Mouse (Mus musculus): Measurements from ENCODE around the gene Rasef. TPM values are rescaled to one million over a fixed set of nuclear protein-coding genes. Genes with fewer than 3 reads are reported as not detected.

Gene Rasef
- polyA plus RNA-seq (2017; shearing (Covaris generic)): not detected

DNA sequence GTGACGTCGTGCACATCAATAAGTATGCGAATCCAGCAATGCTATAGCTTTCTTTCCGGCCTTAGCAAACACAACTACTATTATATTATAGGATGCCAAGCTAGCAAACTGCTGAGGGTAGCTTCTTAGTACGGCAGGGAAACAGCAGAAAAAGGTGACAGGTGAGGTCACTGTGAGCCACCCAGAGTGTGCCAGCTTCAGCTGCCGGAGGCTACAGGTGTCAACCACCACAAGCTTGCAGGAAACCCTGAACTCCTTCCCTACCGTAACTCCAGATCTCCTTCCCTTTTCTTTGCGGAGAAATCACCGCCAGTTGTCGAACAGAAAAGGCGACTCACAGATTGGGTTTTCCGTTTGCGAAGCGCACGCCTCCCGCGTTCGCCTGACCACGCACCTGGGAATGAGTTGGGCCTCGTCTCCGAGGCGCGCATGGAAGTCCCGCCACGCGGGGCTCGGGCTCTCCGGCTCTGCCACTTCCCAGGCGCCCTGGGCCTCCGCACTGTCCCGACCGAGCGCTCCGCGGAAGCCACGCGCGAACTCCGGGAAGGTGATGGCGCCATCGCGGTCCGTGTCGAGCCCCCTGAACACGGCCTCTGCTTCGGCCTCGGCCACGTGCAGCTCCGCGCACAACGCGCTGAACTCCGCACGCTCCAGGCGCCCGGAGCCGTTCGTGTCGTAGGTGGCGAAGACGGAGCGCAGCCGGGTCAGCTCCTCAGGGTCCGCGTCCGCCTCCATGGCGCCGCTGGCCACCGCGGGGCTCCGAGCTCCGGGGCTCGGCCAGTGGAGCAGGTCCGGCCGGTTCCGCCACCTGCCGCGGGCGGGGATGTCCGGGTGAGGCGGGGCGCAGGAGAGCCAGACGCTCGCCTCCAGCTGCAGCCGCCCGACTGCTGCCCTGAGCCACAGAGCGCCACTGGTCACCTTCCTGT is at the start of gene Rasef:
Gene Rasef, minus strand, starts transcription at position 735 of the 926 bp plus-strand sequence.

DNA sequence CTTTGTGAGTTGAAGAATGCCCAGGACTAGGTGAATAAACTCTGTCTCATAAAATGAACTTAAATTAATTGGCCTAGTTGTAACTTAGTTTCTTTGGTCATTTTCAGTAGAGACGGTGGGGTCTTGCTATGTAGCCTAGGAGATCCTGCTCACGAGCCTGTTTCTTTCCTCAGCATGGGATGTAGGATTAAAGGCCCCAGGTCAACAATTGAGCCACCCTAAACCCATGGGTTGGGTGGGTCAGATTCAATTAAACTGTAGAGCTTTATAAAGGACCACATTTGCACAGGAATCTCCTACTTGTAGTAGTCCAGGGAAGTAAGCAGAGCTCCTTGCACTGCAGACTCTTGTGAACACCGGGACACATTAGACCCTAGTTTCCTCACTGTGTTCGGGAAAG is 107.6 kb downstream of the Rasef start, which contains the start of gene Gm428:
Gene Gm428, plus strand, starts transcription at position 301 of the 400 bp plus-strand sequence.

DNA sequence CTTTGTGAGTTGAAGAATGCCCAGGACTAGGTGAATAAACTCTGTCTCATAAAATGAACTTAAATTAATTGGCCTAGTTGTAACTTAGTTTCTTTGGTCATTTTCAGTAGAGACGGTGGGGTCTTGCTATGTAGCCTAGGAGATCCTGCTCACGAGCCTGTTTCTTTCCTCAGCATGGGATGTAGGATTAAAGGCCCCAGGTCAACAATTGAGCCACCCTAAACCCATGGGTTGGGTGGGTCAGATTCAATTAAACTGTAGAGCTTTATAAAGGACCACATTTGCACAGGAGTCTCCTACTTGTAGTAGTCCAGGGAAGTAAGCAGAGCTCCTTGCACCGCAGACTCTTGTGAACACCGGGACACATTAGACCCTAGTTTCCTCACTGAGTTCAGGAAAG is 122.7 kb downstream of the Rasef start, which contains the start of gene Gm11239:
Gene Gm11239, plus strand, starts transcription at position 301 of the 400 bp plus-strand sequence.

Other genes with a start within 250 kb of the Rasef start
- not detected for gene Gm11238, start 183.1 kb downstream of the Rasef start, polyA plus RNA-seq (2017; shearing (Covaris generic))
- not detected for gene Gm11237, start 168.0 kb downstream of the Rasef start, polyA plus RNA-seq (2017; shearing (Covaris generic))
- gene Gm11236, start 152.9 kb downstream of the Rasef start, polyA plus RNA-seq (2017; shearing (Covaris generic)): not detected
- not detected for gene Gm11239, start 122.6 kb downstream of the Rasef start, polyA plus RNA-seq (2017; shearing (Covaris generic))
- not detected for gene Gm428, start 107.5 kb downstream of the Rasef start, polyA plus RNA-seq (2017; shearing (Covaris generic))
- not detected for gene Gm11758, start 85.3 kb upstream of the Rasef start, polyA plus RNA-seq (2017; shearing (Covaris generic))
- gene Gm11757, start 100.1 kb upstream of the Rasef start, polyA plus RNA-seq (2017; shearing (Covaris generic)): not detected
- gene Gm13871, start 115.0 kb upstream of the Rasef start, polyA plus RNA-seq (2017; shearing (Covaris generic)): not detected
- gene Gm11756, start 129.8 kb upstream of the Rasef start, polyA plus RNA-seq (2017; shearing (Covaris generic)): not detected
- not detected for gene 2310002L09Rik, start 159.9 kb upstream of the Rasef start, polyA plus RNA-seq (2017; shearing (Covaris generic))
- 0.14 TPM for gene Frmd3, start 222.4 kb upstream of the Rasef start, polyA plus RNA-seq (2017; shearing (Covaris generic))